Mouse (Mus musculus) E14TG2a.4 (cell line): ENCODE data around the gene Aox4.

ENCODE experiments used
- CTCF ChIP-seq: conservative IDR thresholded peaks from 2 replicates; pipeline ENCODE4 v1.5.1; 2014; ENCODE audit warnings: low read length
- POU5F1 ChIP-seq: IDR thresholded peaks from 2 replicates; pipeline ENCODE4 v1.6.1; 2014; ENCODE audit warnings: low read length, borderline replicate concordance

DNA sequence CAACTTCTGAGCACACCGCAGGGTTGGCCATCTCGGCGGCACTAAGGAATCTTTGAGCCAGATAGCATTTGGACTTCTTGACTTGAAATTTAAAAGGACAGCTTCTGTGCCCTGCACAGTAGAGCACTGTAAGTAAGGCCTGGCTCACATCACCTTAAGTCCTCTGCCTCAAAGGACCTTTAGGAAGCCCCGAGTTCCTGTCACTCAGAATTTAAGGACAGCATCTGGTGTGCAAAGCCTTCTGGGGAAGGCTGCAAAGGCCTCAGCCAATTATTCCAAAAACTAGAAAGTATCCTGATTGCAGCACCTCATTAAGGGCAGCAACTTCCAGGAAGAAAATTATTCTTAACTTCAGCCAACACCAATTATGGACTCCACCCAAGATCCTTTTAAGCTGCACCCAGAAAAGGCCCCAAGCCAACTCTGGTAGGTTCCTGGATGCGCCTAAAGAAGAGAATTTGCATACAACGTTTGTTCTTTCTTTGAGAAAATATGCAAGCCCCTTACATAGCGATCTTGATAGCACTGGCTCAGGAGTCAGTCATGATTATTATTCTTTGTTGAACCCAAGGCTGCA, 5.8 kb downstream of the Aox4 start:
- TF ChIP-seq CTCF (no peak), POU5F1 (no peak)
